Mouse (Mus musculus) liver, adult 2 months (tissue): ENCODE measurements around the gene Tnni3. TPM values are rescaled to one million over a fixed set of nuclear protein-coding genes. Genes with fewer than 3 reads are reported as not detected.

Experiments
- DNase-seq: peaks from one replicate; pipeline ENCODE4 v3.0.0-alpha.2; 2011; ENCODE audit warnings: low read depth, low spot score; ENCODE audit errors: extremely low read depth
- H3K27ac ChIP-seq: fragments of 200-500 bp; replicated peaks from 2 replicates; pipeline ENCODE4 v1.5.1; 2012; ENCODE audit warnings: low read depth, mild to moderate bottlenecking, control low read depth, inconsistent platforms, low read length; ENCODE audit not compliant: insufficient read depth
- H3K27me3 ChIP-seq: fragments of 200-500 bp; 2 replicates; pipeline ENCODE4 v1.6.1; 2012; ENCODE audit warnings: mild to moderate bottlenecking, moderate library complexity, low read length, inconsistent platforms; ENCODE audit not compliant: control insufficient read depth, insufficient read depth
- H3K36me3 ChIP-seq: fragments of 200-500 bp; 2 replicates; pipeline ENCODE4 v1.6.1; 2012; ENCODE audit warnings: low read length, inconsistent platforms; ENCODE audit not compliant: control insufficient read depth, insufficient read depth
- H3K4me1 ChIP-seq: fragments of 200-500 bp; 2 replicates; pipeline ENCODE4 v1.6.1; 2011; ENCODE audit warnings: low read length; ENCODE audit not compliant: control insufficient read depth, insufficient read depth
- H3K4me3 ChIP-seq: fragments of 200-500 bp; 2 replicates; pipeline ENCODE4 v1.5.1; 2011; ENCODE audit warnings: low read depth, mild to moderate bottlenecking, control low read depth, low read length, moderate library complexity; ENCODE audit not compliant: insufficient read depth
- H3K79me2 ChIP-seq: fragments of 200-500 bp; 2 replicates; pipeline ENCODE4 v1.6.1; 2012; ENCODE audit warnings: inconsistent platforms, mild to moderate bottlenecking, low read length, moderate library complexity; ENCODE audit not compliant: control insufficient read depth, insufficient read depth
- H3K9ac ChIP-seq: fragments of 200-500 bp; 2 replicates; pipeline ENCODE4 v1.6.1; 2012; ENCODE audit warnings: low read depth, mild to moderate bottlenecking, control low read depth, inconsistent platforms, low read length
- CTCF ChIP-seq: fragments of 200-500 bp; IDR thresholded peaks from 2 replicates; pipeline ENCODE4 v1.5.1; 2011; ENCODE audit warnings: low read depth, low read length, control low read depth
- POLR2A ChIP-seq: fragments of 200-500 bp; IDR thresholded peaks from 2 replicates; pipeline ENCODE4 v1.6.1; 2011; ENCODE audit warnings: low read length, control low read depth; ENCODE audit not compliant: insufficient read depth; ENCODE audit errors: extremely low read depth
- WGBS: fragments of 180-500 bp; shearing (Covaris S2); methylation state at CpG from one replicate; pipeline ENCODE4 v1.1.7; 2018; 5-methylcytosine and 5-hydroxymethylcytosine counted together
- polyA plus RNA-seq: library from polyadenylated mRNA; depleted of rRNA; stranded (reverse); fragments of >200 nt; gene quantifications from 2 replicates; pipeline ENCODE4 v1.2.3, GENCODE M21; 2012
- total RNA-seq: library from RNA; depleted of rRNA; stranded (reverse); fragments of >200 nt; gene quantifications from 2 replicates; pipeline ENCODE4 v1.2.3, GENCODE M21; 2014

The Tnni3 gene
- total and polyA plus RNA-seq, 2 experiments = 0.76 TPM; not detected in 1

DNA sequence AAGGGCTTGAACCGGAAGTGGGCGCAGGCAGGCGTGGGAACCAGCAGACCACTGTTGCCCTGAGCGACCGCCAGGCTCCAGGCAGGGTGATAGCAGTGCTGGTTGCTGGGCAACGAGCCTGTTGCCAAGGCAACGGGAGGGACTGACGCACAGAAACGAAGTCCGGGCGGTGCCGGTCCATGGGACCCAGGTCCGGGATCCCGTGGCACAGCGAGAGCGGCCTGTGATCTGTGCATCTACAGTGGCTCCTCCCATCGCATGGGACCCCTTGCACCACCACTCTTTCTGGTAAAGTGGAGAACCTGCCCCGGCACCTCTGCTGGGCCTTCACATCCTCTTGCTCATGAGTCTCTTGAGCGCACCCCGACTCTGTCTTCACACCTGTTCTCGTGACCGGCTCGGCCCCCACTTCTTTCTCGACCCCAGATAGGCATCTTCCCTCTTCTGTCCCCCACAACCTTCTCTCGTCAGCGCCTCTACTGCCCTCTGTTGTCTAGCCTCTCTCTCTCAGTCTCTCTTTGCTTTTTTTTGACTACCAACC, 22.6 kb upstream of the Tnni3 start:
- Histone ChIP-seq H3K4me1 (no peaks in the 10 kb centered on the region), H3K9ac (no peak overlapping the region), H3K36me3 (no peaks in the 10 kb centered on the region), H3K27ac (no peak overlapping the region), H3K27me3 (peaks cover 8% of the 10 kb centered on the region; the same call in 1 of the 2 replicates), H3K4me3 (no peak overlapping the region), H3K79me2 (no peaks in the 10 kb centered on the region)
- TF ChIP-seq POLR2A (no peak), CTCF (no peak)
- WGBS = 5% methylated on average over 26 of the region's 26 CpGs
- no peak for DNase-seq

- peaks cover 8% of the 10 kb centered on the region; the same call in 1 of the 2 replicates for H3K27me3 ChIP-seq
- no peaks in the 10 kb centered on the region for H3K79me2 ChIP-seq
- no peaks in the 10 kb centered on the region for H3K36me3 ChIP-seq
- DNase-seq = no peak
- H3K4me1 ChIP-seq = no peaks in the 10 kb centered on the region
- H3K4me3 ChIP-seq = no peak overlapping the region
- no peak overlapping the region for H3K27ac ChIP-seq
- WGBS = 74% methylated on average over 15 of the region's 15 CpGs
- TF ChIP-seq POLR2A (no peak), CTCF (no peak)
- H3K9ac ChIP-seq = no peak overlapping the region
These were observed 22.0 kb upstream of the Tnni3 start for GRCm38 (mm10) chr7:4546050-4546449.

DNA sequence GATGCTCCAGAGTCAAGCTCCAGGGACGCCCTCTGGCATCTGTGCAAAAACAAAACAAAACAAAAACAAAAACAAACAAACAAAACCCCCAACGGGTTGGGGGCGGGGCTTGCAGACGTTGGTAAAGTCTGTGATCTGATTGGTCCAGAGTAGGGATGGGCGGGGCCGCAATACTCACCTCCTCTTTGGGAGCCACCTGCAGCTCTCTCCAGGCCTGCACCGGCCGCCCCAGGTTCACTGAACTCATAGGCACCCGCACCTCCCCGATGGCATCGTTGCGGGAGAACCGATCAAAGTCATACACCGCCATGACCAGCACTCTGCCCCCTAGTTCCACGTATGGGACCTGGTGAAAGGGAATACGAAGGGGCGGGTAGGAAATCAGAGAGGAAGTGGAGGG, 18.0 kb upstream of the Tnni3 start:
- 52% methylated on average over 17 of the region's 17 CpGs for WGBS
- Histone ChIP-seq H3K79me2 (no peaks in the 10 kb centered on the region), H3K27me3 (peaks cover 3% of the 10 kb centered on the region; the same call in 1 of the 2 replicates), H3K27ac (no peak overlapping the region), H3K36me3 (no peaks in the 10 kb centered on the region), H3K9ac (no peak overlapping the region), H3K4me3 (no peak overlapping the region), H3K4me1 (no peaks in the 10 kb centered on the region)
- no peak for DNase-seq
- no peak for TF ChIP-seq CTCF
- no peak for TF ChIP-seq POLR2A

DNA sequence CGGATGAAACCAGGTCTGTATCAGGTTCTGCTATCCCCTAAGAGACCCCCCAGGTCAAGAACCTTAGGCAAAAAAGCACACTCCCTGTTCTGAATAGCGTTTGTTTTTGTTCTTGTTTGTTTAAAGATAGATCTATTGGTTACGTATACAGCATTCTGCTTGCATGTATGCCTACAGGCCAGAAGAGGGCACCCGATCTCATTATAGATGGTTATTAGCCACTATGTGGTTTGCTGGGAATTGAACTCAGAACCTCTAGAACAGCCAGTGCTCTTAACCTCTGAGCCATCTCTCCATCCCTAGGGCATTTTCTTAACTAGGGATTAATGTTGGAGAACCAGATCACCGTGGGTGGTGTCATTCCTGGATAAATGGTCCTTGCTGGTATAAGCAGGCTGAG, 17.3 kb upstream of the Tnni3 start:
- Histone ChIP-seq H3K36me3 (no peaks in the 10 kb centered on the region), H3K27me3 (no peaks in the 10 kb centered on the region), H3K4me3 (no peak overlapping the region), H3K27ac (no peak overlapping the region), H3K4me1 (no peaks in the 10 kb centered on the region), H3K79me2 (no peaks in the 10 kb centered on the region), H3K9ac (no peak overlapping the region)
- no peak for TF ChIP-seq CTCF
- TF ChIP-seq POLR2A = no peak
- 66% methylated on average over 5 of the region's 5 CpGs for WGBS
- no peak for DNase-seq

- no peak overlapping the region for H3K4me3 ChIP-seq
- no peaks in the 10 kb centered on the region for H3K27me3 ChIP-seq
- no peaks in the 10 kb centered on the region for H3K4me1 ChIP-seq
- no peaks in the 10 kb centered on the region for H3K79me2 ChIP-seq
- no peak overlapping the region for H3K27ac ChIP-seq
- DNase-seq = no peak
- 80% methylated on average over 2 of the region's 2 CpGs for WGBS
- H3K9ac ChIP-seq = no peak overlapping the region
- TF ChIP-seq CTCF = no peak
- TF ChIP-seq POLR2A = no peak
- H3K36me3 ChIP-seq = no peaks in the 10 kb centered on the region
These were observed 15.0 kb upstream of the Tnni3 start for GRCm38 (mm10) chr7:4539019-4539418.

DNA sequence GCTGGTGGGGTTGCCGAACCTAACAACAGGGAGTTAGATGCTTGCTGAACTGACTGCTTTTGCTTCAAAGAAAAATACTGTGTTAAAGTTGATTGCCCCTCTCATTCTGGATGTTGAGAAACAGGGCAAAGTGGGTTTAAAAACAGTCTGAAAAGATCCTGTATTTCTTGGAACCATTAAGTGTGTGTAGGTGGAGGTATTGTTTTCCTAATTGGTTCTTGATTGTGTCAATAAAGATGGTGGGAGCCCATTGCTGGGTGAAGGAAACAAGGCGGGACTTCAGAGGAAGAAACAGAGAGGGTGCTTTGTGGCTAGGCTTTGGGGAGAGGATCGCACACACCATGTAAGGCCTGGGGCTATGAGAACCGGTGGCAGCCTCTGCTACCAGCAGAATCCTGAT, 13.2 kb upstream of the Tnni3 start:
- WGBS = 50% methylated on average over 4 of the region's 4 CpGs

More for the DNA sequence above, 13.2 kb upstream of the Tnni3 start:
- Histone ChIP-seq H3K9ac (no peak overlapping the region), H3K36me3 (no peaks in the 10 kb centered on the region), H3K4me1 (no peaks in the 10 kb centered on the region), H3K4me3 (no peak overlapping the region), H3K27ac (no peak overlapping the region), H3K79me2 (no peaks in the 10 kb centered on the region), H3K27me3 (no peaks in the 10 kb centered on the region)
- DNase-seq = no peak
- no peak for TF ChIP-seq POLR2A
- TF ChIP-seq CTCF = no peak
